Mouse (Mus musculus) liver, adult 2 months (tissue): ENCODE measurements around the gene Nova2.

Source experiments
- CTCF ChIP-seq: fragments of 200-500 bp; IDR thresholded peaks from 2 replicates; pipeline ENCODE4 v1.5.1; 2011; ENCODE audit warnings: low read depth, low read length, control low read depth
- POLR2A ChIP-seq: fragments of 200-500 bp; IDR thresholded peaks from 2 replicates; pipeline ENCODE4 v1.6.1; 2011; ENCODE audit warnings: low read length, control low read depth; ENCODE audit not compliant: insufficient read depth; ENCODE audit errors: extremely low read depth

GRCm38 (mm10) chr7:18992294-18992675 lies 66.6 kb downstream of the Nova2 start:
- TF ChIP-seq POLR2A: no peak
- TF ChIP-seq CTCF: no peak
